Mouse (Mus musculus): Measurements from ENCODE around the gene Snx30. TPM values are rescaled to one million over a fixed set of nuclear protein-coding genes. Genes with fewer than 3 reads are reported as not detected.
A peak's percentile ranks its signal among the peaks of the same experiment; 100 is the strongest.

Snx30 gene
- polyA plus RNA-seq, 1 experiment from 2014 or later = 8.9 TPM

DNA sequence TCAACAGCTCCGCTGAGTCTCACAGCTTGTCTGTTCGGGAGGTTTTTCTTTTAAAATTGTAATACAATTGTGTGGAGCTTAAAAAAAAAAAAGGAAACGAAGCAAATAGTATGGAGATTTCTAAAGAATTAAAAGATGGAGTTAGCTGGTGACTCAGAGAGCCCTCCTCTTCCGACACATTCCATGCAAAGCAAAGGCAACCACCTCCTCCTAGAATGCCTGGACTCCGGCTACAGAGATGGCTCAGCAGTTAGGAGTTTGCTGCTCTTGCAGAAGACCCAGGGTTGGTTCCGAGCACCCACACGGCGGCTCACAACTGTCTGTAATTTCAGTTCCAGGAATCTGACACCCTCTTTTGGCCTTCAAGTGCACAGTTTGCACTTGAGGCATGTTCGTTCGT lies 12.9 kb downstream of the Snx30 start:
- Histone ChIP-seq H3K27me3 (replicated peaks; ENCODE audit: control insufficient read depth, insufficient read depth, low read length) (no peaks in the 10 kb centered on the region), H3K4me2 (ENCODE audit: low read length) (no peak overlapping the region), H3K36me3 (ENCODE audit: control insufficient read depth, insufficient read depth) (no peaks in the 10 kb centered on the region), H3K9me3 (ENCODE audit: control insufficient read depth, low read length) (no peaks in the 10 kb centered on the region), H3K9ac (replicated peaks; ENCODE audit: low read depth, low read length) (no peak overlapping the region), H3K27ac (ENCODE audit: low read length) (peak overlapping the region; percentile 56), H3K4me3 (replicated peaks; ENCODE audit: low read length) (no peak overlapping the region), H3K4me1 (replicated peaks; ENCODE audit: control insufficient read depth, insufficient read depth, low read length) (peaks cover 17% of the 10 kb centered on the region)
- no peak for ATAC-seq
- WGBS = 48% methylated on average over 10 of the region's 10 CpGs

DNA sequence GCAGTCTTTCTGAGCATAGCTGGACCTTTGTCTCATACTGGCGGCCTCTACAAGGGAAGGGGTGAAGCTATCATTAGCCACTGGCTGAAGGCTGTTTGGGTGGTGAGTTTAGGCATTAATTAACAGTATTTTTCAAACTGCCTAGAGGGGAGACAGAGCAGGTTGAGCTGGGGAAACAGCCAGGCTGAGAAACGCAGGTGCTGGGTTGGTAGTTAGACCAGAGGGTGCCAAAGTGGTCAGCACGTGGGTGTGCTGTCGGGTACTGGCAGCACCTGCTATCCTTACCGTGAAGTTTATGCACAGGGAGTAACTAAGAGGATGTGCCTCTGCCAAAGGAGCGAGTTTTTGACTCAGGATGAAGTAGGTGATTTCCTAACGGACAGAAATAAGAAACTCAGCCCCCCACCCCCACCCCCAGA lies 13.4 kb downstream of the Snx30 start:
- peak overlapping the region; percentile 56; the same call in 1 of the 2 replicates for H3K27ac ChIP-seq (ENCODE audit: low read length)
- peak; percentile 67 for ATAC-seq
- H3K4me3 ChIP-seq (replicated peaks; ENCODE audit: low read length) = no peak overlapping the region
- peaks cover 20% of the 10 kb centered on the region for H3K4me1 ChIP-seq (replicated peaks; ENCODE audit: control insufficient read depth, insufficient read depth, low read length)
- no peaks in the 10 kb centered on the region for H3K27me3 ChIP-seq (replicated peaks; ENCODE audit: control insufficient read depth, insufficient read depth, low read length)
- 0 out of 2 replicates have a peak overlapping the region, but pooled peaks have one; percentile 8 for H3K4me2 ChIP-seq (ENCODE audit: low read length)
- H3K9ac ChIP-seq (replicated peaks; ENCODE audit: low read depth, low read length) = no peak overlapping the region
- 7% methylated on average over 7 of the region's 7 CpGs for WGBS
- H3K36me3 ChIP-seq (ENCODE audit: control insufficient read depth, insufficient read depth) = no peaks in the 10 kb centered on the region
- H3K9me3 ChIP-seq (ENCODE audit: control insufficient read depth, low read length) = no peaks in the 10 kb centered on the region

DNA sequence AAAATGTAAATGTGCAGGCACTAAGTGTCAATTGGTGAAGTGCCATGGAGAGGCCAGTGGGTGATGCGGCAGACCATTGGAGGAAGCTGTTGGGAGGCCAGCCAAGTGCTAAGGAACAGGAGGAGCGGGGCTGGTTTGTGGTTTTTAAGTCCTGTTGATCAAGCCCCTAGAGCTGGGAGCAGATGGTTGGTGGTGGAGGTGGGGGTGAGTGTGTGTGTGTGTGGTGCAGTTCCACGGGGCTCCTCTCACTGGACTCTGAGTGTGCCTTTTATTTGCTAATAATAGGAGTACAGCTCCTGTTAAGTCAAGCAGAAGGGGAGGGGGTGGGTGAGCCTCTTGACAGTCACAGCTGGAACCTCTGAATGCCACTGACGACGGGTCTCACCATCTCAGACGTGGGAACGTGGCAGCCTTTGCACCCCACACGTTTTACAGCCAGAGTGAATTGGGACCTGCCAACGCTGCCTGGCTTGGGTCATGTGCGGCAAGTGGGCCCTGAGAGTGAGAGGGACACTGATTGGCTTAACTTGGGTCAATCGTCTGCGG lies 13.9 kb downstream of the Snx30 start:
- no peak overlapping the region for H3K9ac ChIP-seq (replicated peaks; ENCODE audit: low read depth, low read length)
- peaks cover 20% of the 10 kb centered on the region for H3K4me1 ChIP-seq (replicated peaks; ENCODE audit: control insufficient read depth, insufficient read depth, low read length)
- H3K4me2 ChIP-seq (ENCODE audit: low read length) = 0 out of 2 replicates have a peak overlapping the region, but pooled peaks have one; percentile 8
- H3K9me3 ChIP-seq (ENCODE audit: control insufficient read depth, low read length) = no peaks in the 10 kb centered on the region
- no peaks in the 10 kb centered on the region for H3K36me3 ChIP-seq (ENCODE audit: control insufficient read depth, insufficient read depth)
- WGBS = 3% methylated on average over 12 of the region's 12 CpGs
- no peak overlapping the region for H3K4me3 ChIP-seq (replicated peaks; ENCODE audit: low read length)
- ATAC-seq = peak; percentile 86
- 0 out of 2 replicates have a peak overlapping the region, but pooled peaks have one; percentile 25 for H3K27ac ChIP-seq (ENCODE audit: low read length)
- no peaks in the 10 kb centered on the region for H3K27me3 ChIP-seq (replicated peaks; ENCODE audit: control insufficient read depth, insufficient read depth, low read length)

DNA sequence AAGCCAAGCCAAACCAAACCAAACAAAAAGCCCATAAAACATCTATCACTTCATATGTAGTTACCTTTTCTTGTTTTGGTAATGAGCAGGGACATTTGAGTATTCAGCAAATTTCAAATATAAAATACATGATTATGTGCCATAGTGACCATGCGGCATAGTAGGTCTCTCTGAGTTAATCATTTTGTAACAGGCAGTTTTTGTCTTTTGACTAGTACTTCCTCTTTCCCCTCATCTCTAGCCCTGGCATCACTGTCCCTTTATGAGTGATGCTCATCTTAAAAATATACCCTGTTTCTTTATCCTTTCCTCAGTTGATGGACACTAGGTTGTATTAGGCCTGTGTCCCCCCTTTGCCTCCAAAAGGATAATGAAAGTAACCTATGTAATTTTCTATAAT lies 15.9 kb downstream of the Snx30 start:
- peaks cover 20% of the 10 kb centered on the region for H3K4me1 ChIP-seq (replicated peaks; ENCODE audit: control insufficient read depth, insufficient read depth, low read length)
- no peak for ATAC-seq
- H3K27ac ChIP-seq (ENCODE audit: low read length) = no peak overlapping the region
- no peaks in the 10 kb centered on the region for H3K27me3 ChIP-seq (replicated peaks; ENCODE audit: control insufficient read depth, insufficient read depth, low read length)
- H3K9ac ChIP-seq (replicated peaks; ENCODE audit: low read depth, low read length) = no peak overlapping the region
- H3K9me3 ChIP-seq (ENCODE audit: control insufficient read depth, low read length) = no peaks in the 10 kb centered on the region
- no peaks in the 10 kb centered on the region for H3K36me3 ChIP-seq (ENCODE audit: control insufficient read depth, insufficient read depth)
- no peak overlapping the region for H3K4me2 ChIP-seq (ENCODE audit: low read length)
- 96% methylated on average over 1 of the region's 1 CpGs for WGBS
- H3K4me3 ChIP-seq (replicated peaks; ENCODE audit: low read length) = no peak overlapping the region

DNA sequence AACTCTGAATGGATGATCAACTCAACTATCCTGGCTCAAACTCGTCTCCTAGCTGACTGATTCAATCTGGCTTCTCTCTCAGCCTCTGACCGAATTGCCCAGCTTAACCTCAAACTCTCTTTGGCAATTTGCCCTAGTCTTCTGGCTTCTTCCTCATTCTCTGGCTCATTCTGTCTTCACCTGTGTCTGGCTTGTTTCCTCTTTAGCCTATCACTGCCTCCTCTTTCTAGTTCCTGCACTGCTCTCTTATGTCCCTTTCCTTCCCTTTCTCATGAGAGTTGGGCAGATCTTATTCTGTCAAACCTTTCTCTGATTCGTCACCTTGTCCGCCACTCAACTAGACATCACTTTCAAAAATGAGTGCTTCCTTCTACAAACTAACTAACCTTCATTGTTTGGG lies 16.5 kb downstream of the Snx30 start:
- Histone ChIP-seq H3K27me3 (replicated peaks; ENCODE audit: control insufficient read depth, insufficient read depth, low read length) (no peaks in the 10 kb centered on the region), H3K4me3 (replicated peaks; ENCODE audit: low read length) (no peak overlapping the region), H3K9me3 (ENCODE audit: control insufficient read depth, low read length) (no peaks in the 10 kb centered on the region), H3K9ac (replicated peaks; ENCODE audit: low read depth, low read length) (no peak overlapping the region), H3K36me3 (ENCODE audit: control insufficient read depth, insufficient read depth) (no peaks in the 10 kb centered on the region), H3K4me1 (replicated peaks; ENCODE audit: control insufficient read depth, insufficient read depth, low read length) (peaks cover 20% of the 10 kb centered on the region), H3K27ac (ENCODE audit: low read length) (no peak overlapping the region), H3K4me2 (ENCODE audit: low read length) (no peak overlapping the region)
- WGBS = 80% methylated on average over 4 of the region's 4 CpGs
- ATAC-seq = no peak

DNA sequence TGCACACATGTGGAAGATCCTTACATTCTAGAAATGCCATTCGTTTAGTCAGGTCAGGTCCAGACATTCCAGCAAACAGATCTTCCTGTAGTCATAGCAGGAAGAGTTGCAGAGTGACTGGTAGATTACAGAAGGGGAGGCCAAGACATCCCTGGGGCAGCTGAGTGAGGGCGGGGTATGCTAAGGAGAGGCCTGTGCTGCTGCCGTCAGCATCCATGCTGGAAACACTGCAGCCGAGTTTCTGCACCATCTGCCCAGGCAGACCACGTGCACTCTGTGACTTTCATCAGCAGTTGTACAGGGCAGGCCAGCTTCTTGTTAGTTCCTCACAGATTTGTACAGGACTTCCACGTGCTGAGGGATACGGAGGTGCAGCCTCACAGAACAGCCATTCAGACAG lies 17.8 kb downstream of the Snx30 start:
- Histone ChIP-seq H3K27ac (ENCODE audit: low read length) (no peak overlapping the region), H3K27me3 (replicated peaks; ENCODE audit: control insufficient read depth, insufficient read depth, low read length) (no peaks in the 10 kb centered on the region), H3K4me3 (replicated peaks; ENCODE audit: low read length) (no peak overlapping the region), H3K4me2 (ENCODE audit: low read length) (no peak overlapping the region), H3K36me3 (ENCODE audit: control insufficient read depth, insufficient read depth) (no peaks in the 10 kb centered on the region), H3K9me3 (ENCODE audit: control insufficient read depth, low read length) (no peaks in the 10 kb centered on the region), H3K9ac (replicated peaks; ENCODE audit: low read depth, low read length) (no peak overlapping the region), H3K4me1 (replicated peaks; ENCODE audit: control insufficient read depth, insufficient read depth, low read length) (peaks cover 19% of the 10 kb centered on the region)
- 59% methylated on average over 7 of the region's 7 CpGs for WGBS
- ATAC-seq = 0 out of 2 replicates have a peak, but pooled peaks have one; percentile 26

DNA sequence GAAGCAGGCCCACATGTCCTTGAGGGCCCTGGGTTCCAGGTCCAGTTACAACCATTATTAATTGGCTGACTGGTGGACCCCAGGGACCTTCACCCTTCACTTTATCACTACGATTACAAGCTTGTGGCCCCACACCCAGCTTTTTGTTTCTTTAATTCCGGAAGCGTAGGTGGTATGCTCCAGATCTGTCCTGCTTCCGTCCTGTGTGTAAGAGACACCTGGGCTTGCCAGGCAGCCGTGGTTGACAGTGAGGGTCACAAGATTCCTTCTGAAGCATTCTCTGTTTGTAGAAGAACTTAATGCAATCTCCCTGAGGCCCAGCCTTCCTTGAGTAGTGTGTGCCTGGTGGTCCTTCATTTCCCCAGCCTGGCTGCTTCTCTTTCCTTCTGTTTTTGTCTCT lies 19.2 kb downstream of the Snx30 start:
- no peaks in the 10 kb centered on the region for H3K9me3 ChIP-seq (ENCODE audit: control insufficient read depth, low read length)
- no peak overlapping the region for H3K4me3 ChIP-seq (replicated peaks; ENCODE audit: low read length)
- no peaks in the 10 kb centered on the region for H3K27me3 ChIP-seq (replicated peaks; ENCODE audit: control insufficient read depth, insufficient read depth, low read length)
- H3K4me2 ChIP-seq (ENCODE audit: low read length) = no peak overlapping the region
- no peaks in the 10 kb centered on the region for H3K36me3 ChIP-seq (ENCODE audit: control insufficient read depth, insufficient read depth)
- H3K27ac ChIP-seq (ENCODE audit: low read length) = no peak overlapping the region
- 98% methylated on average over 5 of the region's 5 CpGs for WGBS
- ATAC-seq = no peak
- H3K4me1 ChIP-seq (replicated peaks; ENCODE audit: control insufficient read depth, insufficient read depth, low read length) = peaks cover 6% of the 10 kb centered on the region
- no peak overlapping the region for H3K9ac ChIP-seq (replicated peaks; ENCODE audit: low read depth, low read length)

DNA sequence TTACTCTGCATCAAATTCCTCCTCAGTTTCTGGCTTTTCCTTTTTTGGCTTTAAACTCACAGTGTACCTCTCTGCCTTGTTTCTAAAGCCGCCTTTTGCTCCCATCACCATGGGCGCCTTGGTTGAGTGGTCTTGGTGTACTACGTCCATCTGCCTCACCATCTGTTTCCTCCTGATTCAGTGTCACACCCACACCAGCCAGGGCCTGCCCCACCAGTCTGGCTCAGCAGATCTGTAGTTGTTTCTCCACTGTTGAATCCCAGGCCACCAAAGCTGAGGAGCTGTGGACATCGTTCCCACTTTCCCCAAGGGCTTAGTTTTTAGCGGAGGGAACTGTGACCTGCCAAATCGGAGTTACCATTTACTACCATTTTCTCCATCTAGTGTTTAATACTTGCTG lies 20.0 kb downstream of the Snx30 start:
- WGBS = 70% methylated on average over 6 of the region's 6 CpGs
- no peaks in the 10 kb centered on the region for H3K36me3 ChIP-seq (ENCODE audit: control insufficient read depth, insufficient read depth)
- H3K9me3 ChIP-seq (ENCODE audit: control insufficient read depth, low read length) = no peaks in the 10 kb centered on the region
- H3K4me1 ChIP-seq (replicated peaks; ENCODE audit: control insufficient read depth, insufficient read depth, low read length) = peaks cover 6% of the 10 kb centered on the region
- H3K27me3 ChIP-seq (replicated peaks; ENCODE audit: control insufficient read depth, insufficient read depth, low read length) = no peaks in the 10 kb centered on the region
- H3K4me3 ChIP-seq (replicated peaks; ENCODE audit: low read length) = no peak overlapping the region
- 0 out of 2 replicates have a peak, but pooled peaks have one; percentile 26 for ATAC-seq
- H3K4me2 ChIP-seq (ENCODE audit: low read length) = no peak overlapping the region
- H3K27ac ChIP-seq (ENCODE audit: low read length) = no peak overlapping the region
- H3K9ac ChIP-seq (replicated peaks; ENCODE audit: low read depth, low read length) = no peak overlapping the region

DNA sequence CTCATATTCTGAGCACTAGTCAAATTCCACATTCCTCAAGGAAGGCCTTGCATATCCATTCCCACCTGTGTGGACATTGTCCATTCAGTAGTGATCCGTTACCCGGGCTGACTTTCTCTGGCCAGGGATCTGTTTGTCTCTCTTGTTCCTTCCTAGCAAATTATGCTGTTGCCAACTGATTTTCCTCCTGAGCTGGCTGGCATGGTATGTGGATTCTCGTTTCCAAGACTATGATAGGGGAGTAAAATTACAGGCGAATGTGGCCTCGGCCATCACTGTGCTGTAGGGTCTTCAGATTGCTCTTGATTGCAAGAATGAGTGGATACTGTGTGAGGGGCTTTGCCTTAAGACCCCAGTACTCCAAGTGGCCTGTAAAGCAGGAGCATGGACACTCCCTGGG lies 20.7 kb downstream of the Snx30 start:
- no peak for ATAC-seq
- 81% methylated on average over 5 of the region's 5 CpGs for WGBS

DNA sequence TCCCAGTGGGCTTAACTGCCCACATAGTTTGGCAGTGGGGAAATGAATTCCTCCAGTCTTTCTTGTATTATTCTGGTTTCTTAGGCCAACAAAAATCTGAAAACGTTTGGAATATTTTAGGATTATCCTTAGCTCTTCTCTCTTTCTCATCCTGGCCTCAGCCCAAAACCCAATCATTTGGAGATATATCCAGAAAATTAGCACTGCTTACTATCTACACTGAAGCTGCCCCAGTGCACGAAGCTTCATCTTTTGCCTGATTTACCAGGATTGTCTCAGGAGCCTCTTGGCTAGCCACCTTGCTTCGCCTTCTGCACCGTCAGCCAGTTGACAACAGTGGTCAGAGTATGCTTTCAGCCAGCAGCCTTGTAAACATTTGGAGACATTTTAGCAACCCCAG lies 23.4 kb downstream of the Snx30 start:
- Histone ChIP-seq H3K4me3 (replicated peaks; ENCODE audit: low read length) (no peak overlapping the region), H3K9ac (replicated peaks; ENCODE audit: low read depth, low read length) (no peak overlapping the region), H3K4me1 (replicated peaks; ENCODE audit: control insufficient read depth, insufficient read depth, low read length) (no peaks in the 10 kb centered on the region), H3K4me2 (ENCODE audit: low read length) (no peak overlapping the region), H3K36me3 (ENCODE audit: control insufficient read depth, insufficient read depth) (no peaks in the 10 kb centered on the region), H3K27ac (ENCODE audit: low read length) (no peak overlapping the region), H3K9me3 (ENCODE audit: control insufficient read depth, low read length) (no peaks in the 10 kb centered on the region), H3K27me3 (replicated peaks; ENCODE audit: control insufficient read depth, insufficient read depth, low read length) (no peaks in the 10 kb centered on the region)
- no peak for ATAC-seq
- WGBS = 85% methylated on average over 4 of the region's 4 CpGs

More for the DNA sequence above, 20.7 kb downstream of the Snx30 start:
- Histone ChIP-seq H3K9me3 (ENCODE audit: control insufficient read depth, low read length) (no peaks in the 10 kb centered on the region), H3K4me2 (ENCODE audit: low read length) (no peak overlapping the region), H3K27ac (ENCODE audit: low read length) (no peak overlapping the region), H3K4me1 (replicated peaks; ENCODE audit: control insufficient read depth, insufficient read depth, low read length) (peaks cover 6% of the 10 kb centered on the region), H3K36me3 (ENCODE audit: control insufficient read depth, insufficient read depth) (no peaks in the 10 kb centered on the region), H3K9ac (replicated peaks; ENCODE audit: low read depth, low read length) (no peak overlapping the region), H3K4me3 (replicated peaks; ENCODE audit: low read length) (no peak overlapping the region), H3K27me3 (replicated peaks; ENCODE audit: control insufficient read depth, insufficient read depth, low read length) (no peaks in the 10 kb centered on the region)
